Mouse (Mus musculus): Measurements from ENCODE around the gene Hnrnph3. TPM values are rescaled to one million over a fixed set of nuclear protein-coding genes. Genes with fewer than 3 reads are reported as not detected.

Gene Hnrnph3
- polyA plus RNA-seq, 1 experiment from 2014 or later = 191 TPM

GRCm38 (mm10) chr10:62966291-62966690 lies 57.7 kb downstream of the Hnrnph3 start:
- 95% methylated on average over 15 of the region's 15 CpGs for WGBS
- no peak overlapping the region for H3K4me2 ChIP-seq (replicated peaks)

GRCm38 (mm10) chr10:62965796-62966195 lies 58.2 kb downstream of the Hnrnph3 start:
- no peaks in the 10 kb centered on the region for H3K9me3 ChIP-seq
- no peaks in the 10 kb centered on the region for H3K27me3 ChIP-seq
- H3K4me2 ChIP-seq (replicated peaks) = no peak overlapping the region
- peaks cover 40% of the 10 kb centered on the region for H3K36me3 ChIP-seq
- no peak overlapping the region for H3K9ac ChIP-seq (replicated peaks)
- no peak for ATAC-seq (replicated peaks)
- H3K27ac ChIP-seq (replicated peaks) = no peak overlapping the region
- no peaks in the 10 kb centered on the region for H3K4me1 ChIP-seq
- WGBS = 93% methylated on average over 11 of the region's 11 CpGs
- H3K4me3 ChIP-seq = no peak overlapping the region

More at GRCm38 (mm10) chr10:62966291-62966690, 57.7 kb downstream of the Hnrnph3 start:
- Histone ChIP-seq H3K9ac (replicated peaks) (no peak overlapping the region), H3K27ac (replicated peaks) (no peak overlapping the region), H3K36me3 (peaks cover 37% of the 10 kb centered on the region), H3K4me3 (no peak overlapping the region), H3K9me3 (no peaks in the 10 kb centered on the region), H3K4me1 (no peaks in the 10 kb centered on the region), H3K27me3 (no peaks in the 10 kb centered on the region)
- ATAC-seq (replicated peaks) = no peak

Other genes starting within 250 kb of the Hnrnph3 start
- gene Ccar1, start 231.9 kb downstream of the Hnrnph3 start, polyA plus RNA-seq (2015; fragmentation: Nextera tagmentation; extraction: Ambion mirVana) = 119 and 135 TPM in 2 replicates
- 35.0 and 40.0 TPM in 2 replicates for gene Tet1, start 115.2 kb downstream of the Hnrnph3 start, polyA plus RNA-seq (2015; fragmentation: Nextera tagmentation; extraction: Ambion mirVana)
- 18.7 and 19.1 TPM in 2 replicates for gene Slc25a16, start 103.6 kb downstream of the Hnrnph3 start, polyA plus RNA-seq (2015; fragmentation: Nextera tagmentation; extraction: Ambion mirVana)
- 8.4 and 9.0 TPM in 2 replicates for gene Dna2, start 77.2 kb downstream of the Hnrnph3 start, polyA plus RNA-seq (2015; fragmentation: Nextera tagmentation; extraction: Ambion mirVana)
- 58.3 and 63.6 TPM in 2 replicates for gene Rufy2, start 44.0 kb downstream of the Hnrnph3 start, polyA plus RNA-seq (2015; fragmentation: Nextera tagmentation; extraction: Ambion mirVana)
- gene Pbld2, start 98 bp upstream of the Hnrnph3 start, polyA plus RNA-seq (2015; fragmentation: Nextera tagmentation; extraction: Ambion mirVana) = 1.1 and 1.8 TPM in 2 replicates
- 0.87 and 1.6 TPM in 2 replicates for gene Pbld1, start 35.9 kb upstream of the Hnrnph3 start, polyA plus RNA-seq (2015; fragmentation: Nextera tagmentation; extraction: Ambion mirVana)
- 0.51 and 0.81 TPM in 2 replicates for gene Atoh7, start 75.4 kb upstream of the Hnrnph3 start, polyA plus RNA-seq (2015; fragmentation: Nextera tagmentation; extraction: Ambion mirVana)
- 0.15 and 0.17 TPM in 2 replicates for gene Mypn, start 179.7 kb upstream of the Hnrnph3 start, polyA plus RNA-seq (2015; fragmentation: Nextera tagmentation; extraction: Ambion mirVana)
- 32.8 and 35.4 TPM in 2 replicates for gene Herc4, start 219.6 kb upstream of the Hnrnph3 start, polyA plus RNA-seq (2015; fragmentation: Nextera tagmentation; extraction: Ambion mirVana)

Measured in forebrain, embryonic 15.5 days (tissue).